Mouse (Mus musculus) left cerebral cortex, adult 9 months (tissue): ENCODE results near the gene Galnt2.

ENCODE experiments used
- DNase-seq, 2 experiments: peaks; one replicate each; pipeline ENCODE4 v3.0.0; 2022; ENCODE audit warnings: low spot score in 2 of 2

The Galnt2 gene

DNA sequence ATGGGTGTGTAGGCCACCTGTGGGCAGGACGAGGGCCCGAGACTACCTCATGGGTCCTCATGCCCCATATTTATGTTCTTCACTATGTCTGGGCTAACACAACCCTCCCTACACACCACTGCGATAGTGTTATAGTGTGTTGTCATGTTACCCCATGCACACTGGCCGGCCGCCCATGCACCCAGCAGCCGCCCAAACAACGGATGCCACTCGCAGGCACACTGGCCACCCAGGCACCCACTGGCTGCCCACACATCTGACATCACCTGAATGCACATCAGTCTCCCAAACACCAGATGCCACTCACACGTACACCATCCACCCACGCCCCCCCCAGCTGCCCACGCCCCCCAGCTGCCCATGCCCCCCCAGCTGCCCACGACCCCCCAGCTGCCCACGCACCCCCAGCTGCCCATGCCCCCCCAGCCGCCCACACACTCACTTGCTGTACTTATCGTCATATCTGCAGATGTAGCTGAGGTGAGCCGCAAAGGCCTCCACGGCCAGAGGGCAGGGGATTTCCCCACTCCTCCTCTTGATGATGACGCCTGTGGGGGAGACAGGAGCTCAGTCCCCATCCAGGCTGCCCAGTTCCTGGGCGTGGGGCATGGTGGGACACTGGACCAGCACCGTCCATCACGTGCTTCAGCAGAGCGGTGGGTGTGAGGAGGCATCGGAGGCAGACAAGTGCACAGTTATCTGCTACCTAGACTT lies 140.4 kb downstream of the Galnt2 start:
- no peak for DNase-seq

DNA sequence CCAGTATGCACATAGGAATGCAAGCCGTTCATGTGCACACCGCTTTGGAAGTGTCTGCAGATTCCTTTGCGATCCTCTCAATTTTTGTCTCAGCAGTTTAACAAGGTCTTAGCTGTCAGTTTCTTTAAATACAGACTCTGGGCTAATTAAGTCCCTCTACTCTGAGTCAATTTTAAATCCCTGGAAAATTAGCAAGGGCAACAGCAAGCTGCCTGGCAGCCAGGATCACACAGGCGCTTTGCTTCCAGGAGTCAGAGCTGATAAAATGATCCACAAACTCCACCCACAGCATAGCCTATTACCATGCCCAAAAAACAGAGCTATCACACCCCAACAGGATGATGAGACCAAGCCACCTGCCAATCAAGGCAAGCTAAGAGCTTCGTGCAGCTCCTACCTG lies 142.6 kb downstream of the Galnt2 start:
- DNase-seq = no peak

DNA sequence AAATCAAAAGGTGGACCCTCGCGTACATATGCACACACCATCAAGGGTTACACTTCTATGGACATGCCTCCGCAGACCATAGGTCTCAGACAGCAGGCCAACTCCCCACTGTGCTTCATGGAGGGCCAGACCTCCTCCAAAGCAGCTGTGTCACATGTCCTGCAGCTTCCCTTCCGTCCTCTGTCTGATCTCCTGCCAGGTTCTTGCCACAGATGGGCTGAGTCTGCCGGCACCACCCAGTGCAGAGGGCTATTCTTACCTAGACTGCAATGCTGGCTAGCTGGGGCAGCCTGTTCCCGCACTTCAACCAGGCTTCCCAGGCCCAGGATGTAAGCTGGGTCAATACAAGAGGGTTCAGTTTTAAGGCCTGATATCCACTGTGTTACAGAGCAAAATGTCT lies 144.0 kb downstream of the Galnt2 start:
- no peak for DNase-seq

DNA sequence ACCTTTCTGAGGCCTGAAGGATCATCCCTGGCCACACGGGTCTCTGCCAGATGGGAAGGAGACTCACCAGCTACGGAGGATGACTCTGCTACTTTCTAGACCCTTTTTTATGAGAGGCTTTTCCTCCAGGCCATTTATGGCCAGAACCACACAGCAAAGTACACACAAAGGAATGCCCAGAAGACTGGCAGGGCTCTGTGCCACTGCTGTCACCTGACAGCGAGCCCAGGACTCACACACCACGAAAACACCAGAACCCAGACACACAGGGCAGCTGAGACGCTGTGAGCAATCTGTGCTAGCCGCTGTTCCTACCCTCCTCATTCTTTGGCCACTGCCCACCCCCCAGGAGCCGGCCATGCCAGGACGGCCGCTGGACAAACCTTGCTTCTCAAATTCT lies 144.5 kb downstream of the Galnt2 start:
- no peak for DNase-seq

DNA sequence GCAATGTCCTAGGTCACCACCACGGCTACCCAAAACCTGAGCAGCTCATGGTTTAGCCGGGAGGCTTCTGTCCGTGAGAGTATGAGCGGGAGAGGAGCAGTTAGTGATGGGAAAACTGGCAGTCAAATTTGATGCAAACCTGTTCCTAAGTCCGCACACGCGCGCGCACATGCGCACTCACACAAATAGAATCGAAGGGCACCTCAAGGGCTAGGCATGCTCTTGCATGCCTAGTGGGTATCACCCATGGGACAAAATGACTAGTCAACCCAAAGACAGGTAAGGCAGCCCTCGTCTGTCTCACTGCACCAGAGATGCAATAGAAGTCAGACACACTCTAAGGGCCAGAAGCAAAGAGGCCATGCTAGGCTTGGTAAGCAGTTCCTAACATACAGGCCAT lies 145.2 kb downstream of the Galnt2 start:
- no peak for DNase-seq

DNA sequence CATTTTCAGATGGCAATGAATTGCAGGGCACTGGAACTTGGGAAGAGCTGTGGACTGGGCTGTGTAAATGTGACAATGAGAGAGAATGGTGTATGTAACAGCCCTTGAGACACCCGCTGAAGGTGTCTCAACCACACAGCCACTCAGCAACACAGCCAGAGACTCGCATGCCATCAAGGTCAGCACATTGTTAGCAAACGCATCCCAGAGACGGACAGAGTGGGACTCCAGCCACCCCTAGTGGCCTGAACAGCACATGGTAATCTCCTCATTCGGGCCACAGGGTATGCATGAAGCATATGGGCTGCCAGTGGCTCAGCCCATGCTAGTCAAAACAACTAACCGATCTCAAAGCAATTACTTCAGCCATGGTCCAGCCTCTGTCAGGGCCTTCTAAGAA lies 148.1 kb downstream of the Galnt2 start:
- DNase-seq = no peak

DNA sequence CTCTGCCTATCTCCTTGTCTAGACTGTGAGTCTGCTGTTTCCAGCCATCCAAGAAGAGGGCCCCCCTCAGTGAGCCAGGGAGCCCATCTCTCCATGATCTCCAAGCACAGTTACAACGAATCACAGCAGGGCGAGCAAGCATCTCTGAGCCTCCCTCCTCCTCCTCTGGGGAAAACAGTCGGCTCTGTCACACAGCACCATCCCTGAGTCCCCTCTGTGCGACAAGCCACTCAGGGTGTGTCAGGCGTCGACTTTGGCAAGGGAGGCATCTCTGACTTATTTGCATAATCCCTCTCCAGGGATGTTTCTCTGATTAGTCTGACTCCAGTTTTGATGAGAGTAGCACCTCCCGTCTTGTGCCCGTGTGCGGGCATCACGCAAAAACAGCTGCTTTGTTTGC lies 151.0 kb downstream of the Galnt2 start:
- no peak for DNase-seq

DNA sequence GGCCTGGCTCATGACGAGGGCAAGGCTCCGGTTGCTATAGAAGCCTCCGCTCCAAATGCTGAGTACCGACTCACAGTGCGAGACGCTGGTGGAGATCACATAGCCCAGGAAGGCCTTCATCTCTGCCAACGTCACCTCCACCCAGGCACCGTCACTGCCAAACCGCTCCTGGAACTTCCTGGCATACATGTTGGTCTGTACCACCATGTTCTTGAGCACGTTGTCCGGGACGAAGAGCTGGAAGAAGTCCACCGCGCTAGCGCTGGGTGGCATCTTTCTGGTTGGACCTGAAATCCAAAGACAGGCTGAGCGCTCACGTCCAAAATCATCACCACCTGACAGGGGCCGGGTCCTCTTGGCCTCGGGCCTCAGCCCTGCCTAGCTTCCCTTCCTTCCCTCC lies 153.1 kb downstream of the Galnt2 start:
- peak in 1 of 2 experiments; percentile 47 for DNase-seq

DNA sequence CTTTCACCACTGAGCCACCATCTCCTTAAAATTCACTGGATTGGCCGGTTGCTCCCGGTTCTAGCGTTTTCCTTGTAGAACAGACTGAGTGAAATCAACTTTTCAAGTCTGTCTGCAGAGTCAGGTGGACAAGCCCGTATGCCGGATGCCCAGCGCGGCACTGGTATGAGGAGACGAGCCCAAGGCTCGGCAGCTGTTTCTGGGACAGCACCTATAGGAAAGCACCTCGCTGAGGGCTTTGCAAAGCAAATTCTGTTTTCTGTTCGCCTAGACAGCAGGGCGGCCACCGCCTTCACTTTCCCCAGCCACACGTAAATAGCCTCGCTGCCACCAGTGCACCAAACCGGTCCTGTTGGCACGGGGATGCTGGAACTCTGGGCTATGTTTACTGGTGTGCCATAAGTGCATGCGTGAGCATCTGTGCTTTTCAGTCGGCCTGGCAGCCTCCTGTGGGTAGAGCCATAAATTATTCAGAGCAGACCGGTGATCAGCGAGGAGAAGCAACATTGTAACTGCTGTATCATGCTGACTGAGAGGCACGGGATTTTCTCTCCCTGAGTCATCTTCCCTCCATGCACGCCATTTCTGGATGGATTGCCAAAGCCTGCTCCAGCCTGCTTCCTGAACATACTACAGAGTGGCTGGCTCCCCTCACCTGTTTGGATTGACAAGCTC lies 155.2 kb downstream of the Galnt2 start:
- DNase-seq = peak in 1 of 2 experiments; percentile 89

DNA sequence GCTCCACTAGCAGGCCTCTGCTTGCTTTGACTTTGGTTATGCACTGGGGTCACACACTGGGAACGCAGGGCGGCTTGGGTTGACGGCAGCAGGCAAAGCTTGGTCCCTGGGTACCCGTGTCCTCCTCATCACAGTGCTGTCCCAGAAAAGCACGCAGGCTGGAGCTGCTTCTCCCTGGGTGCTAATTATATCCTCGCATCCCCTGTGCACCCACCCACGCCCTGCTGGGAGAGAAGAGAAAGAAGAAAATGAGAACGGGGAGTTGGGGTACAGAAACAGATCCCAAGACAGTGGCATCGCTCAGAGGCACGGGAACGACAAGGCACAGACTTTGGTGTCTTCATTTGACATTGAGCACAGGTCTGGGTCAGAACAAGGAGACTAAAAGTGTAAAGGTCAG lies 158.3 kb downstream of the Galnt2 start:
- peak; percentile 85 to 90 for DNase-seq

DNA sequence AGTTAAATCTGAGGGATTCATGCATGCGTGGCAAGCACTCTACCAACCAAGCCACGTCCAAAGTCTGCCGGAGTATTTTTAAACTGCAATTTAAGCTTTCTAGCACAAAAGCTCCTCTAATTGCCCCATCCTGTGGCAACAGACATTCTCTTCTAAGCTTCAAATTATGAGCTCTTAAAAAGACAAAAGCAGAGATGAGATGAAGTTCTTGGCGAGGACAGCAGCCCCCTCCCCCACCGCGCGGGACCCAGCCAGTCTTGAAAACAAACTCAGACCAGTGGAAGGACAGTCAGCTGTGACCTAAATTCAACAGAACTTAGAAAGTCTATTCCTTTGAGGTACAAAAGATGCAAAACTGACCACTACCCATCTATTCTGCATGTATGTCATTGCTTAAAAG lies 160.0 kb downstream of the Galnt2 start:
- DNase-seq = peak in 1 of 2 experiments; percentile 49

DNA sequence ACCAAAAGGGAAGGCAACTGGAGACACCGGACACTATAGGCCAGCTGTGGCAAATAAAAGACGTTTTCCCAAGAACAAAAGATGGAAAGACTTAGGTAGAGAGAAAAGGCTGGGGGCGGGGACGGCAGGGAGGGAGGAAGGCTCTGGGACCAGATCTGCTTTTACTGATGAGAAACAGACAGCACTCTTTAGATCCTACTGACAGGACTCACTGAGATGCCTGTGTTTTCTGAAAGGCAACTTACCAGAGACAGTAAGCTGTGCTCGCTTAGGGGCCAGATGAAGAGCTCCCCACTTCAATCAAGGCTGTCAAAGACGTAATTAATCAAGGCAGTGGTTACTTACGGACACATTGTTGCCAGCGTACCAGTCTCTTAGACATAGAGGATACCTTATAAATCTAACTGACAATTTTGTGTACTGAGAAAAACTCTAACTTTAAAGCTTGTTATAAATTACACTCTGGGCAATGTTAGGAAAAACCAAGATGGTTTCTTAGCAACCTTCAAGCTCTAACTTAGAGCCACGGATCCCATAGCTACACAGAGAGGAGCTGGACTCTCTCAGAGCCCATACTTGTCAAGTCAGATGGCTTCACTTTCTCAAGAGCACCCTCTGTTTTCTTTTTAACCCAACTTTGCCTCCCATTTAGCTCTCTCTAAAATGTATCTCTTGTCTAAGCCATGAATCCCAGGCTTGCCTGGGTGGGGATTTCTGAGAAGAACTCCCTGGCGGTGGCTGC lies 161.3 kb downstream of the Galnt2 start:
- DNase-seq = no peak

DNA sequence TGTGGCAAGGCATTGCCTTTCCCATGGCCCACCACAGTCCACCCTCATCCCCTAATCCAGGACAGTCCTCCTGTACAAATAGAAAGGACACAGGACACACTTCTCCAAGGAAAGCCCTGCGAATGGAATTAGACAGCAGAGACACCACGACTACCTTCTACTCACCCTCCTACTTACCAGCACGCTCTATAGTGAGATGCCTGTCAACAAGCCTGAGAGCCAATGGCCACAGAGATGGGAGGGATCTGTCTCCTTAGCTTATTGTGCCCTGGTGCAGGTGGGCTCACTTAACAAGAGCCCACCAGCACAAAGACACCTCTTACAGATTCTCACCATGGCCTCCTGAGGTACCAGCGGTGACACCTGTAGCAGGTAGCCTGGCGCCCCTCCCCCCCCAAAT lies 161.8 kb downstream of the Galnt2 start:
- no peak for DNase-seq

DNA sequence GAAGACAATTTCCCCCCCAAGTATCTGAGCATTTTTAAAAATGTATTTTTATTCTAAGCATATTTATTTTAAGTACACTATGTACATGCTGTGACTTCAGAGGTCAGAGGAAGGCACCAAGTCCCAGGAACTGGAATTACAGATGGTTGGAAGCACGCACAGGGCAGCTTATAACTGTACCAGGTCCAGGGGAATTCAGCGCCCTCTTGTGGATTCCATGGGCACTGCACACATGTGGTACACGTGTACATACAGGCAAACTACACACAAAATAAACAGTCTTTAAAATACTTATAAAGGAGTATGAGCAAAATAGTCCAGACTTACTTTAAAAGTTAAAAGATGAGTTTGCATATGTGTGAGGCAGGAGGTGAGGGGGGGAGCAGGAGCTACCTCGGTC lies 162.7 kb downstream of the Galnt2 start:
- DNase-seq = no peak

DNA sequence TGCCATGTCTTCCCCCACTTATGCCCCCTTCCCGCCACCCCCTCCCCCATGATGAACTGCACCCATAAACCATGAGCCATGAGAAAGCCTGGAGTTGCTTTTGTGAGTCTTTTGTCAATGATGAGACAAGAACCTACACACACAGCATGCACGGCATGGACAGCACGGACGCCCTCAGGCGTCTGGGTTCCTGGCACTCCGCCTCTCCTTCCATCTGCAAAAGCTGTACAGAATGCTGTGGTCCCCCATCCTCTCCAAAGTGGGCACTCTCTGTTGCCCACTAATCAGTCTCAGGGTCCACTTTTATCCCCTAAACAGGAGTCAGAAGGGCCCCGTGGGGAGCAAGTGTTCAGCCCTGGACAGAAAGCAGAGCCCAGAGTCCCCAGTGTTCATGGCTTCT lies 163.8 kb downstream of the Galnt2 start:
- no peak for DNase-seq
